Mouse (Mus musculus): ENCODE measurements around the gene Cwc22.

Cwc22 gene

DNA sequence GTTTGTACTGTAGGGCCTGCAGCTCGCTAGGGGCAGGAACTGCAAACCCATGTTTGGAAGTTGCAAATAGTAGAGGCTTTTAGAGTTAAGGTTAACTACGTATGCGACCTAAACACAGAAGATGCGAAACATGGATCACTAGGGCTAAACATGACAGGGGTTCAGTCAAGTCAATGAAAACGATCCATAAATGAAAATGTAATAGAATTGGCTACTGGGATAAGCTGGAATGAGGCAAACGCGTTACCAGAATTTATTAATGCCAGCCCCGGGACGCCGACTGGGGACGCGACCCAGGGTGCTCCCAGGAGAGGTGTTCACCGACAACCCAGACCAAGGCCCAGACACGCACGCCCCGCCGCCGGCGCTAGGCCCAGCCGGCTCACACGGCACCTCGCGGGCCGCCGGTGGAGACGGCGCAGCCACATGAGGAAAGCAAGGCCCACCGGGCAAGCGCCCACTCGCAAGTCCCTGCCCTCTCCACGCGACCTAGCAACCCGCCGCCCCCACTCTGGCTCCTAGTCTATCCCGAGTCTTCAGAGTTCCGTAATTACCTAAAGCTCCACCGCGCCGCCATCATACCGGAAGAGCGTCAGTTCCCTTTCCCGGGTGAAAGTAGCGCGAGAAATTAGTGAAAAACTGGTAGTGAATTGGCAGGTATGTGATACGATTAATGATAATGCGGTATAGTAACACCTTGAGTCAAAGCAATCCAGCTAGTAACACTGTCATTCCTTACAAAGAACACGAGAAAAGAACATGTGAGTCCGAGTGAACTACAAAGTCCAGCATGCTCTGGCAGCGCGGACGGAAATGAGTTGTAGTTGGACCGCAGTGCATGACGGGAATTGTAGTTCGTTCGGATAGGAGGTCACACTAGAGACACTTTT lies at the start of gene Cwc22:
Cwc22 (minus strand) TSS at position 780 of the 890 bp plus-strand sequence.
- peak; percentile 86 to 87 for DNase-seq

DNA sequence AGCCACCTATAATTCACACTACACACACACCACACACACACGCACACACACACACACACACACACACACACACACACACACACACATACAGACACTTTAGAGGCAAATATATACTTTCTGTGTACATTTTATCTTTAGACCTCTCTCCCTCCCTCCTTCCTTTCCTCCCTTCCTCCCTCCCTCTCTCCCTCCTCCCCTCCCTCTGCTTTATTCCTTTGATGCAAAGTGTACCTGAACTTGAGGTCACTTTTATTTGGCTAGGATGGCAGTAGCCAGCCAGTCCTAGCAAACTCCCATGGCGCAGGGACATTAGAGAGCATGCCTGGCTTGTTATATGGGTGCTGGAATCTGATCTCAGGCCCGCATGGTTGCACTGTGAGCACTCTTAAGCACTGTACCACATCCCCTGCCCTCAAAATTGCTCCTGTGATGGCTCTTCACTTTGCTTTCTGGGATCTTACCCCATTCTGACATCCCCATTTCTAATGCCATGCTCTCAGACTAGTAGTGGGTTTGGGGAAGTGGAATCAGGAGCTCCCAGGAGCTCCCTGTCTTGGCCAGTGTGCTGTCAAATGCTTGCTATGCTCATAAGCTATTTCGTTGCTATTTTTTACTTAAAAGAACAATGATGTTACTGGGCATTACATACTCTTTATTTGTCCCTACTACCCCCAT lies 47.7 kb upstream of the Cwc22 start:
- DNase-seq, result no peak

GRCm38 (mm10) chr2:77992951-77993604 lies 46.9 kb upstream of the Cwc22 start:
- no peak for DNase-seq

- DNase-seq, result no peak
Observed at GRCm38 (mm10) chr2:77990820-77991219, 44.6 kb upstream of the Cwc22 start.

DNA sequence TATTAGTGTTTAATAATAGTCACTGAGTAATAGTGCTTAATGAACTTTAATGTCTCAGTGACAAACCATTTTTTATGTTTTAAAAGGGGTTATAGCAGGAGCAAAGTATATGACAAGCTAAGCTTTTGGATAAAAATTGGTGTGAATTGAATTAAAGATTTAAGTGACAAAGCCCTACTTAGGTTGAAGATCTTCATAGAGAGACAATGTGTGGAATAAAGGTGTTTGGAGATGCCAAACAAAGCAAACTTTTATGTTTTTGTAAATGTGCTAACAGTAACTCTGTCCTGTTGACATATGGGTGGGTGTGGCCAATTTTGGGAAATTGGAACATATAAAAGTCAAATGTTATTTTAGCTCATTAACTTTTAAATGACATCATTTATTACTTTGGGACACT lies 43.9 kb upstream of the Cwc22 start:
- DNase-seq, result no peak

DNA sequence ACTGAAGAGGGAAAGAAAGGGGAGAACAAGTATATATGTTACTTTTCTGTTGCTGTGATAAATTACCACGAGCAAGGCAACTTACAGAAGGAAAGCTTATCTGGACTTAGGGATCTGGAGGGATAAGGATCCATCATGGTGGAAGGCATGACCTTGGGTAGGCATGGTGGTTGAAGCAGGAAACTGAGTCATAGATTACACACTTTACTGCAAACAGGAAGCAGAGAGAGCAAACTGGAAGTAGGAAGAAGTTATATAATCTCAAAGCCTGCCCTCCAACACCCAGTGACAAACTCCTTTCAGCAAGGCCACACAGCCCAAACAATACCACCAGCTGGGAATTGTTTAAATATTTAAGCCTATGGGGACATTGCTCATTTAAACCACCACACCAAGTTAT lies 43.2 kb upstream of the Cwc22 start:
- DNase-seq, result no peak

DNA sequence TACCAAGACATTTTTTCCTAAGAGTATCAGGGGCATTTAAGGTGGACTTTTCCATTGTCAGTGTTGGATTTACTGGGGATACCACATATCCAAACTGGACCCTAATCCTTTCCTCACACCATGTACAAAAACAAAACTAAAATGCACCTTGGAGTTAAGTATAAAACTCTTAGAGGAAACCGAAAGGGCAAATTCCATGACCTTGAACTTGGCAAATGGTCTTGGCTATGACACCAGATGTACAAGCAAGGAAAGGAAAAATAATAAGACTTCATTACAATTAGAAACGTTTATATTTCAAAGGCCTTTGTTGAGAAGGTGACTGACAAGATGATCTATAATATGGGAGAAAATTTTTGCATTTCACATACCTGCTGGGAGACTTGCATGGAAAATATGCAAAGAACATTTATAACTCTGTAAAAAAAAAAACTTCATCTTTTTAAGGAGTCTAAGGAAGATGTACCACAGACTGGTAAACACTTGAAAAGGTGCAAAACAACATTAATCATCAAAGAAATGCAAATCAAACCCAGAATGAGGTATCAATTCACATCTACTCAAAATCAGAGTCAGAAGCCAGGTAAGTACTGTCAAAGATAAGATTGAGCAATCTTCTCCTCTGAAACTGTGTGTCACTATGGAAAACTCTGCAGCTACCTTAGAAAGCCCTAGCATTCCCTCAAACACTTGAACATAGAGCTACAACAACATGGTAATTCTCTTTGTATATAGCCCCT lies 40.0 kb upstream of the Cwc22 start:
- DNase-seq, result no peak

GRCm38 (mm10) chr2:77984209-77984608 lies 38.0 kb upstream of the Cwc22 start:
- no peak for DNase-seq

DNA sequence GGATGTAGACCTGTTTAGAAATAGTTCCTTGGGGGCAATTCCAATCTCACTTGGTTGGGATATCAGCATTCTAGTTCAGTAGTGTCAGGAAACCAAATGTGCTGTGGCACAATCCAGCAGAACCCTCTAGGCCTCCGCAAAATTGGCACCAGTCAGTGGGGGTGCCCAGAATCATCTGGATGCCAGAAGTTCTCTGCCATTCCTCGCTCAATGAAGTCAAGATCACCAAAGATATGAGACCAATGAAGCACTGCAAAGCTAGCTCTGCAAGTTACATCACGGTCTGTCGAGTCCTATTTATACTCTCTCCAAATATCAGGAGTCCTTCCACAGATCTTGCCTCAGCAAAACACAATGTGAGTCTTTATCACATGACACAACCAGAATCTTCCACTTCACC lies 35.7 kb upstream of the Cwc22 start:
- no peak for DNase-seq

- no peak for DNase-seq
Observed at GRCm38 (mm10) chr2:77980696-77981095, 34.5 kb upstream of the Cwc22 start.

DNA sequence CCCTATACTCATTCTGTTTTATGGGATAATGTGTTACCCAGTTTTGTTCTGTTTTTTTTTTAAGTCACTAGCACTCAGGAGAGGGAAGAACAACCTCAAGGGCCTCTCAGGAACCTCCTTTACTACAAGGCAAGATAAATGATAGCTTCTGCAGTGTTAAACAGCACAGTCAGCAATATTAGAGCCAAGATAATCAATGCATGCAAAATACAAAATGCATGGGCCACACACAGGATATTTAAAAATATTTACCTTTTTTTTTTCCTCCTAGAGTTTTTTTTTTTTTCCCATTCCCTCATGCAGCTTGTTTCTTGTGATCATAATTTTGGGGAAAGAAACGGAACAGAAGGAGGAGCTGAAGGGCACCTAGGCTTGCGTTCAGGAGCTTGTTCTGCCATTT lies 33.3 kb upstream of the Cwc22 start:
- DNase-seq, result no peak

- no peak for DNase-seq
Observed at GRCm38 (mm10) chr2:77979081-77979480, 32.9 kb upstream of the Cwc22 start.

DNA sequence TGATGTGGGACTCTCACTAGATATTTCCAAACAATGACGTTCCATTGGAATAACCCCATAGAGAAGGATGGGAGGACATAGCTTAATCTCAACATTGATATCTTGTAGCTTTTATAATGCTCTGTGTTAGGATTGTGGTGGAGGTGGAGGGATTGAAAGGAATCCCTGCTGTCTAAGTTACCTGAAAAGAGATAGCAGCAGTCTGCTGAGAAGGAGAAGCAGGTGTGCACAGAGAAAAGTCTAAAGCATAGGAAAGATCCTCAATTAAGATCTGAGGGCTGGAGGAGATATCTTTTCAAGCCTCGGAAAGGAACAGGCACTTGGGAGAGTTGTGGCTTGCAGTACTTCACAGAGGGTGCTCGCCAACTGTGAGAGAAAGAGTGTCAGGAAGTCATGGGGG lies 32.1 kb upstream of the Cwc22 start:
- DNase-seq, result no peak

DNA sequence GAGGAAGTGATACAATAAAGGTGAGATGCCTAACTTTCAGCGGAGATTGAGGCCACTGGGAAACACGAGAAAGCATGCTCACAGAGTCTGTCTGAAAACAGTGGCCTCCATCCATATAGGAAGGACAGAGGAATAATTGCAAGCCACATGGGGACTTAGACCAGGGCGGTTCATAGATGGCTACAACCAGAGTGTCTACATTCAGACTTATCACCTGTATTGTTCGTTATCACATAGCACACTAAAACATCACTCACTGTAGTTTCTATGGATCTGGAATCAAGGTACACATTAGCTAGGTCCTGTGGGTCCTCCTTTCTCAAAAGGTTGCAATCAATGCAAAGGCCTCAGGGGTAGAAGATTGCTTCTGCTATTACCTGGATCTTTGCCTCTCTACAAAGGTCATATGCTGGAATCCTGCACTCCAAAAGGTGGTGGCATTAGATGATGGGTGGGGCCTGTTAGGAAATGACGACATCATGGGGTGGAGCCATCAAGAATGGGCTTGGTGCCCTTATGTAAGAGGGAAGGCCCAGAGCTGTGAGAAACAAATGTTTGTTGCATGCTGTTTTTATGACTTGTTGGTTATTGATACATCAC lies 30.2 kb upstream of the Cwc22 start:
- DNase-seq, result no peak

- no peak for DNase-seq
Observed at GRCm38 (mm10) chr2:77975606-77976005, 29.4 kb upstream of the Cwc22 start.

DNA sequence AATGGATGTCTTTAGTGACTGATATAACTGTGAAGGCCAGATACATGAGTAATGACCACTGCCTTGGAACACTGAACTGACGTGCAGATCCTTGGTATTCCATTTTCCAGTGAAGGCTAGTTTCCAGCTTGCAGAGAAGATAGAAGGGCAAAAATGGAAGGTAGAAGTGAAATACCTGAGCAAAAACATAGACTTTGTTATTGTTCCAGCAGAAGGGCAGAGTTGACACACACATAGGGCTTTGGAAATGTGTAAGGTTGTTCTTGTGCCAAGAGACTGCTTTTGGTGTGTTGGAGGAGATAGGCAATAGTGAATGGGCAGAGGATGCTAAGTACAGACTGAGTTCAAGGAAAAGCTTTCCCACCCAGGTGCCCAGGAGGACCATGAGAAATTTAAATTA lies 28.8 kb upstream of the Cwc22 start:
- DNase-seq, result no peak

- no peak for DNase-seq
Observed at GRCm38 (mm10) chr2:77974366-77974765, 28.2 kb upstream of the Cwc22 start.

DNA sequence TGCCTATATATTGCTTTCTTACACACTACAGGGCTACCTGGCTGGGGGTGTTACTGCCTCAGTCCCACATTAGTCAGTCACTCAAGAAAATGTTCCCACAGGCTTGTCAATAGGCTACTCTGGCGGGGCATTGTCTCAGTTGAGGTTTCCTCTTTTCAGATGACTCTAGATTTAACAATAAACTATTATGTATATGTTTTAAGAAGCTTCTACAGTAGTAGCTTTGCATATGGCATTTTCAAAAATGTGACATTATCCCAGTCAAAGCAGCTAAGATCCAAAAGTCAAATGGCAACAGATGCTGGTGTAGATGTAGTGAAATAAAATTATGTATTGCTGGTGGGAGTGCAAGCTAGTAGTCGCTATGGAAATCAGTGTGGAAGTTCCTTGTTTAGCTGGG lies 27.1 kb upstream of the Cwc22 start:
- no peak for DNase-seq

DNA sequence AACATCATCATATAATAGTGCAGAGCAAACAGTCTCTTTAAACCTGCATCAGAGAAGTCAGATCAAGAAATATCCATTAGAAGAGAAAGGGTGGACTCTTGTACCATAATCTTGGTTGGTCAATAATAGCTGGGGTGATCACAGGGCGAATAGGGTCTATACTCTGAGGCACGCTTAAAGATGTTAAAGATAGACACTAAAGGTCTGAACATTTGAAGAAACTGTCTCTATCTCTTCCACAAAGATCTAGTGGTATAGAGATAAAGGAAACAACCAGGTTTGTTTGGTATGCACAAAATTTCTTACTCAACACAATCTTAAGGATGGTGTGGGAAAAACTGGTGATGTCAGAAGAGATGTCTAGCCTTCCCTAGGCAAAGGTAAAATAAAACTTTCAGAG lies 26.4 kb upstream of the Cwc22 start:
- no peak for DNase-seq

DNA sequence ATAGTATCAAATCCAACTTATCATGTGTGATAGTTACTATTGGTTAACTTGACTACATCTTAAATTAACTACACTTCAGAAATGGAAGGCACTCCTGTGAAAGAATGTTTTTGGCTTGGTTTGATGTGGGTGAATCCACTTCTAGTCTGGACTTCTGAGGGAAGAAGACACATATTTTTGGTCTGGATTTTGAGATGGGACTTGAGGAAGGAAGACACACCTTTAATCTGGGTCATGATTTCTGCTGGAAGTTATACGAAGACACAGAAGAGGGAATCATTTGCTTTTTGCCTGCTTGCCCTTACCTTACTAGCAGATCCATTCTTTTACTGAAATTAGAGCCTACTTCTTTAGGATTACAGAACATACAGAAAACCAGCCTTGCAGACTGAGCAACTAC lies 25.7 kb upstream of the Cwc22 start:
- no peak for DNase-seq

GRCm38 (mm10) chr2:77971361-77971760 lies 25.2 kb upstream of the Cwc22 start:
- DNase-seq, result no peak

GRCm38 (mm10) chr2:77970556-77970955 lies 24.4 kb upstream of the Cwc22 start:
- no peak for DNase-seq

GRCm38 (mm10) chr2:77969956-77970355 lies 23.8 kb upstream of the Cwc22 start:
- no peak for DNase-seq
